Mouse (Mus musculus): Measurements from ENCODE around the gene Hipk3. TPM values are rescaled to one million over a fixed set of nuclear protein-coding genes. Genes with fewer than 3 reads are reported as not detected.

The Hipk3 gene
- polyA plus RNA-seq, 1 experiment from 2014 or later: 14.9 TPM

GRCm38 (mm10) chr2:104497771-104498170 is 3.5 kb upstream of the Hipk3 start:
- no peak for ATAC-seq (ENCODE audit: insufficient read depth, low FRiP score, low TSS enrichment)
- DNase-seq (ENCODE audit: low spot score): no peak
- no peak overlapping the region for H3K4me2 ChIP-seq (ENCODE audit: low read depth)
- no peaks in the 10 kb centered on the region for H3K9me3 ChIP-seq (ENCODE audit: control insufficient read depth, low read length)
- no peaks in the 10 kb centered on the region for H3K36me3 ChIP-seq (ENCODE audit: control insufficient read depth, insufficient read depth, low read length)
- H3K9ac ChIP-seq (ENCODE audit: low read length): no peak overlapping the region
- H3K27me3 ChIP-seq (ENCODE audit: control insufficient read depth, insufficient read depth, low read length): no peaks in the 10 kb centered on the region
- peaks cover 3% of the 10 kb centered on the region; the same call in 1 of the 2 replicates for H3K4me1 ChIP-seq (ENCODE audit: control insufficient read depth, insufficient read depth, low read length)
- no peak overlapping the region for H3K27ac ChIP-seq (ENCODE audit: low read depth, low read length)
- H3K4me3 ChIP-seq (ENCODE audit: low read depth, low read length): no peak overlapping the region
- WGBS: 65% methylated on average over 4 of the region's 4 CpGs

- no peaks in the 10 kb centered on the region for H3K27me3 ChIP-seq (ENCODE audit: control insufficient read depth, insufficient read depth, low read length)
- H3K4me2 ChIP-seq (ENCODE audit: low read depth): no peak overlapping the region
- ATAC-seq (ENCODE audit: insufficient read depth, low FRiP score, low TSS enrichment) (no peak), DNase-seq (ENCODE audit: low spot score) (no peak)
- WGBS: 92% methylated on average over 2 of the region's 2 CpGs
- no peak overlapping the region for H3K27ac ChIP-seq (ENCODE audit: low read depth, low read length)
- no peak overlapping the region for H3K4me3 ChIP-seq (ENCODE audit: low read depth, low read length)
- H3K36me3 ChIP-seq (ENCODE audit: control insufficient read depth, insufficient read depth, low read length): no peaks in the 10 kb centered on the region
- peaks cover 3% of the 10 kb centered on the region; the same call in 1 of the 2 replicates for H3K4me1 ChIP-seq (ENCODE audit: control insufficient read depth, insufficient read depth, low read length)
- H3K9ac ChIP-seq (ENCODE audit: low read length): no peak overlapping the region
- no peaks in the 10 kb centered on the region for H3K9me3 ChIP-seq (ENCODE audit: control insufficient read depth, low read length)
Measured at GRCm38 (mm10) chr2:104497231-104497630, 3.0 kb upstream of the Hipk3 start.

GRCm38 (mm10) chr2:104496206-104496605 is 2.0 kb upstream of the Hipk3 start:
- H3K4me2 ChIP-seq (ENCODE audit: low read depth): no peak overlapping the region
- peaks cover 3% of the 10 kb centered on the region; the same call in 1 of the 2 replicates for H3K4me1 ChIP-seq (ENCODE audit: control insufficient read depth, insufficient read depth, low read length)
- no peaks in the 10 kb centered on the region for H3K9me3 ChIP-seq (ENCODE audit: control insufficient read depth, low read length)
- no peak overlapping the region for H3K27ac ChIP-seq (ENCODE audit: low read depth, low read length)
- no peaks in the 10 kb centered on the region for H3K27me3 ChIP-seq (ENCODE audit: control insufficient read depth, insufficient read depth, low read length)
- WGBS: 68% methylated on average over 5 of the region's 5 CpGs
- DNase-seq (ENCODE audit: low spot score) (no peak), ATAC-seq (ENCODE audit: insufficient read depth, low FRiP score, low TSS enrichment) (no peak)
- H3K4me3 ChIP-seq (ENCODE audit: low read depth, low read length): no peak overlapping the region
- H3K36me3 ChIP-seq (ENCODE audit: control insufficient read depth, insufficient read depth, low read length): no peaks in the 10 kb centered on the region
- H3K9ac ChIP-seq (ENCODE audit: low read length): no peak overlapping the region

GRCm38 (mm10) chr2:104494801-104495185 is 547 bp upstream of the Hipk3 start:
- no peaks in the 10 kb centered on the region for H3K36me3 ChIP-seq (ENCODE audit: control insufficient read depth, insufficient read depth, low read length)
- H3K4me2 ChIP-seq (ENCODE audit: low read depth): peak overlapping the region; percentile 48
- no peak for ATAC-seq (ENCODE audit: insufficient read depth, low FRiP score, low TSS enrichment)
- no peaks in the 10 kb centered on the region for H3K9me3 ChIP-seq (ENCODE audit: control insufficient read depth, low read length)
- no peak overlapping the region for H3K27ac ChIP-seq (ENCODE audit: low read depth, low read length)
- H3K27me3 ChIP-seq (ENCODE audit: control insufficient read depth, insufficient read depth, low read length): no peaks in the 10 kb centered on the region
- DNase-seq (ENCODE audit: low spot score): no peak
- peaks cover 3% of the 10 kb centered on the region; the same call in 1 of the 2 replicates for H3K4me1 ChIP-seq (ENCODE audit: control insufficient read depth, insufficient read depth, low read length)
- WGBS: 13% methylated on average over 9 of the region's 9 CpGs
- peak overlapping the region; percentile 90 for H3K4me3 ChIP-seq (ENCODE audit: low read depth, low read length)
- peak overlapping the region; percentile 99 for H3K9ac ChIP-seq (ENCODE audit: low read length)

- H3K9ac ChIP-seq (ENCODE audit: low read length): peak overlapping the region; percentile 99
- no peaks in the 10 kb centered on the region for H3K27me3 ChIP-seq (ENCODE audit: control insufficient read depth, insufficient read depth, low read length)
- DNase-seq (ENCODE audit: low spot score) (peak; percentile 87), ATAC-seq (ENCODE audit: insufficient read depth, low FRiP score, low TSS enrichment) (peak; percentile 77)
- peak overlapping the region; percentile 99 for H3K27ac ChIP-seq (ENCODE audit: low read depth, low read length)
- H3K9me3 ChIP-seq (ENCODE audit: control insufficient read depth, low read length): no peaks in the 10 kb centered on the region
- peak overlapping the region; percentile 90 for H3K4me3 ChIP-seq (ENCODE audit: low read depth, low read length)
- H3K36me3 ChIP-seq (ENCODE audit: control insufficient read depth, insufficient read depth, low read length): no peaks in the 10 kb centered on the region
- peaks cover 3% of the 10 kb centered on the region; the same call in 1 of the 2 replicates for H3K4me1 ChIP-seq (ENCODE audit: control insufficient read depth, insufficient read depth, low read length)
- WGBS: under 1% methylated on average over 89 of the region's 99 CpGs
- peak overlapping the region; percentile 48 for H3K4me2 ChIP-seq (ENCODE audit: low read depth)
Measured at GRCm38 (mm10) chr2:104493021-104493950, 960 bp downstream of the Hipk3 start.

GRCm38 (mm10) chr2:104491221-104491795 is 2.9 kb downstream of the Hipk3 start:
- Histone ChIP-seq H3K9ac (ENCODE audit: low read length) (no peak overlapping the region), H3K4me2 (ENCODE audit: low read depth) (no peak overlapping the region), H3K4me3 (ENCODE audit: low read depth, low read length) (no peak overlapping the region), H3K4me1 (ENCODE audit: control insufficient read depth, insufficient read depth, low read length) (peaks cover 3% of the 10 kb centered on the region; the same call in 1 of the 2 replicates), H3K36me3 (ENCODE audit: control insufficient read depth, insufficient read depth, low read length) (no peaks in the 10 kb centered on the region), H3K27ac (ENCODE audit: low read depth, low read length) (no peak overlapping the region), H3K9me3 (ENCODE audit: control insufficient read depth, low read length) (no peaks in the 10 kb centered on the region), H3K27me3 (ENCODE audit: control insufficient read depth, insufficient read depth, low read length) (no peaks in the 10 kb centered on the region)
- ATAC-seq (ENCODE audit: insufficient read depth, low FRiP score, low TSS enrichment) (no peak), DNase-seq (ENCODE audit: low spot score) (no peak)
- 49% methylated on average over 2 of the region's 2 CpGs for WGBS

- no peak for ATAC-seq (ENCODE audit: insufficient read depth, low FRiP score, low TSS enrichment)
- WGBS: 59% methylated on average over 2 of the region's 2 CpGs
- no peak overlapping the region for H3K4me3 ChIP-seq (ENCODE audit: low read depth, low read length)
Measured at GRCm38 (mm10) chr2:104490761-104491160, 3.5 kb downstream of the Hipk3 start.

GRCm38 (mm10) chr2:104489851-104490250 is 4.4 kb downstream of the Hipk3 start:
- no peak overlapping the region for H3K27ac ChIP-seq (ENCODE audit: low read depth, low read length)
- DNase-seq (ENCODE audit: low spot score) (no peak), ATAC-seq (ENCODE audit: insufficient read depth, low FRiP score, low TSS enrichment) (no peak)
- WGBS: 86% methylated on average over 2 of the region's 2 CpGs
- no peaks in the 10 kb centered on the region for H3K36me3 ChIP-seq (ENCODE audit: control insufficient read depth, insufficient read depth, low read length)
- no peak overlapping the region for H3K9ac ChIP-seq (ENCODE audit: low read length)
- no peak overlapping the region for H3K4me2 ChIP-seq (ENCODE audit: low read depth)
- H3K9me3 ChIP-seq (ENCODE audit: control insufficient read depth, low read length): no peaks in the 10 kb centered on the region
- no peaks in the 10 kb centered on the region for H3K27me3 ChIP-seq (ENCODE audit: control insufficient read depth, insufficient read depth, low read length)
- no peak overlapping the region for H3K4me3 ChIP-seq (ENCODE audit: low read depth, low read length)
- H3K4me1 ChIP-seq (ENCODE audit: control insufficient read depth, insufficient read depth, low read length): peaks cover 2% of the 10 kb centered on the region; the same call in 1 of the 2 replicates

More at GRCm38 (mm10) chr2:104490761-104491160, 3.5 kb downstream of the Hipk3 start:
- Histone ChIP-seq H3K27ac (ENCODE audit: low read depth, low read length) (no peak overlapping the region), H3K9ac (ENCODE audit: low read length) (no peak overlapping the region), H3K4me1 (ENCODE audit: control insufficient read depth, insufficient read depth, low read length) (peaks cover 3% of the 10 kb centered on the region; the same call in 1 of the 2 replicates), H3K9me3 (ENCODE audit: control insufficient read depth, low read length) (no peaks in the 10 kb centered on the region), H3K36me3 (ENCODE audit: control insufficient read depth, insufficient read depth, low read length) (no peaks in the 10 kb centered on the region), H3K4me2 (ENCODE audit: low read depth) (no peak overlapping the region), H3K27me3 (ENCODE audit: control insufficient read depth, insufficient read depth, low read length) (no peaks in the 10 kb centered on the region)
- DNase-seq (ENCODE audit: low spot score): no peak

Data from neural tube, embryonic 11.5 days (tissue).